Mouse (Mus musculus): Measurements from ENCODE around the gene Slc16a10. TPM values are rescaled to one million over a fixed set of nuclear protein-coding genes. Genes with fewer than 3 reads are reported as not detected.
"Not testable (repeated sequence)": the region's sequence is repeated elsewhere in the genome, so short reads cannot be mapped to it uniquely, and the experiment has no call there.

The Slc16a10 gene
- polyA plus RNA-seq, 1 experiment from 2014 or later: 17.2 TPM

GRCm38 (mm10) chr10:40008847-40009246 is 133.2 kb downstream of the Slc16a10 start:
- WGBS (ENCODE audit: insufficient replicate concordance): 70% methylated on average over 4 of the region's 4 CpGs
- H3K36me3 ChIP-seq (ENCODE audit: control insufficient read depth, insufficient read depth, low read length): not testable (repeated sequence)

GRCm38 (mm10) chr10:40007953-40008352 is 134.1 kb downstream of the Slc16a10 start:
- Histone ChIP-seq H3K9ac (ENCODE audit: low read depth, low read length) (no peak overlapping the region), H3K27me3 (ENCODE audit: control insufficient read depth, insufficient read depth, low read length) (no peaks in the 10 kb centered on the region), H3K9me3 (replicated peaks; ENCODE audit: control insufficient read depth, low read length) (no peaks in the 10 kb centered on the region), H3K27ac (ENCODE audit: low read depth, low read length) (no peak overlapping the region), H3K4me1 (ENCODE audit: control insufficient read depth, insufficient read depth, low read length) (no peaks in the 10 kb centered on the region), H3K36me3 (ENCODE audit: control insufficient read depth, insufficient read depth, low read length) (no peaks in the 10 kb centered on the region), H3K4me2 (no peak overlapping the region), H3K4me3 (ENCODE audit: low read depth, low read length) (no peak overlapping the region)
- no peak for ATAC-seq (replicated peaks; ENCODE audit: insufficient number of reproducible peaks, low FRiP score, low TSS enrichment)
- WGBS (ENCODE audit: insufficient replicate concordance): 78% methylated on average over 4 of the region's 4 CpGs

More at GRCm38 (mm10) chr10:40008847-40009246, 133.2 kb downstream of the Slc16a10 start:
- not testable (repeated sequence) for H3K27me3 ChIP-seq (ENCODE audit: control insufficient read depth, insufficient read depth, low read length); ATAC-seq (replicated peaks; ENCODE audit: insufficient number of reproducible peaks, low FRiP score, low TSS enrichment); H3K9ac ChIP-seq (ENCODE audit: low read depth, low read length); H3K9me3 ChIP-seq (replicated peaks; ENCODE audit: control insufficient read depth, low read length); H3K4me2 ChIP-seq; H3K4me3 ChIP-seq (ENCODE audit: low read depth, low read length); H3K27ac ChIP-seq (ENCODE audit: low read depth, low read length); H3K4me1 ChIP-seq (ENCODE audit: control insufficient read depth, insufficient read depth, low read length)

GRCm38 (mm10) chr10:40006963-40007362 is 135.1 kb downstream of the Slc16a10 start:
- H3K27me3 ChIP-seq (ENCODE audit: control insufficient read depth, insufficient read depth, low read length): no peaks in the 10 kb centered on the region
- no peak overlapping the region for H3K4me3 ChIP-seq (ENCODE audit: low read depth, low read length)
- 72% methylated on average over 10 of the region's 10 CpGs for WGBS (ENCODE audit: insufficient replicate concordance)
- H3K4me1 ChIP-seq (ENCODE audit: control insufficient read depth, insufficient read depth, low read length): no peaks in the 10 kb centered on the region
- no peak overlapping the region for H3K9ac ChIP-seq (ENCODE audit: low read depth, low read length)
- no peaks in the 10 kb centered on the region for H3K36me3 ChIP-seq (ENCODE audit: control insufficient read depth, insufficient read depth, low read length)
- ATAC-seq (replicated peaks; ENCODE audit: insufficient number of reproducible peaks, low FRiP score, low TSS enrichment): no peak
- H3K27ac ChIP-seq (ENCODE audit: low read depth, low read length): no peak overlapping the region
- H3K4me2 ChIP-seq: no peak overlapping the region
- H3K9me3 ChIP-seq (replicated peaks; ENCODE audit: control insufficient read depth, low read length): no peaks in the 10 kb centered on the region

GRCm38 (mm10) chr10:40000746-40001145 is 141.3 kb downstream of the Slc16a10 start:
- WGBS (ENCODE audit: insufficient replicate concordance): 69% methylated on average over 2 of the region's 2 CpGs
- Histone ChIP-seq H3K9ac (ENCODE audit: low read depth, low read length) (no peak overlapping the region), H3K9me3 (replicated peaks; ENCODE audit: control insufficient read depth, low read length) (no peaks in the 10 kb centered on the region), H3K36me3 (ENCODE audit: control insufficient read depth, insufficient read depth, low read length) (no peaks in the 10 kb centered on the region), H3K4me2 (no peak overlapping the region), H3K27me3 (ENCODE audit: control insufficient read depth, insufficient read depth, low read length) (no peaks in the 10 kb centered on the region), H3K4me3 (ENCODE audit: low read depth, low read length) (no peak overlapping the region), H3K27ac (ENCODE audit: low read depth, low read length) (no peak overlapping the region), H3K4me1 (ENCODE audit: control insufficient read depth, insufficient read depth, low read length) (no peaks in the 10 kb centered on the region)
- no peak for ATAC-seq (replicated peaks; ENCODE audit: insufficient number of reproducible peaks, low FRiP score, low TSS enrichment)

- no peaks in the 10 kb centered on the region for H3K4me1 ChIP-seq (ENCODE audit: control insufficient read depth, insufficient read depth, low read length)
- no peaks in the 10 kb centered on the region for H3K9me3 ChIP-seq (replicated peaks; ENCODE audit: control insufficient read depth, low read length)
- WGBS (ENCODE audit: insufficient replicate concordance): 31% methylated on average over 4 of the region's 4 CpGs
- no peaks in the 10 kb centered on the region for H3K27me3 ChIP-seq (ENCODE audit: control insufficient read depth, insufficient read depth, low read length)
- no peak overlapping the region for H3K4me2 ChIP-seq
- H3K27ac ChIP-seq (ENCODE audit: low read depth, low read length): no peak overlapping the region
- H3K9ac ChIP-seq (ENCODE audit: low read depth, low read length): no peak overlapping the region
- no peak overlapping the region for H3K4me3 ChIP-seq (ENCODE audit: low read depth, low read length)
- H3K36me3 ChIP-seq (ENCODE audit: control insufficient read depth, insufficient read depth, low read length): no peaks in the 10 kb centered on the region
- ATAC-seq (replicated peaks; ENCODE audit: insufficient number of reproducible peaks, low FRiP score, low TSS enrichment): no peak
Measured at GRCm38 (mm10) chr10:39991155-39991554, 150.9 kb downstream of the Slc16a10 start.

- no peak for ATAC-seq (replicated peaks; ENCODE audit: insufficient number of reproducible peaks, low FRiP score, low TSS enrichment)
- H3K9me3 ChIP-seq (replicated peaks; ENCODE audit: control insufficient read depth, low read length): no peaks in the 10 kb centered on the region
- H3K9ac ChIP-seq (ENCODE audit: low read depth, low read length): no peak within 1 kb of the TSS
- WGBS (ENCODE audit: insufficient replicate concordance): 85% methylated on average over 12 of the region's 12 CpGs
- no peaks in the 10 kb centered on the region for H3K36me3 ChIP-seq (ENCODE audit: control insufficient read depth, insufficient read depth, low read length)
- no peaks in the 10 kb centered on the region for H3K4me1 ChIP-seq (ENCODE audit: control insufficient read depth, insufficient read depth, low read length)
- H3K4me3 ChIP-seq (ENCODE audit: low read depth, low read length): no peak within 1 kb of the TSS
- no peak within 1 kb of the TSS for H3K27ac ChIP-seq (ENCODE audit: low read depth, low read length)
- H3K4me2 ChIP-seq: no peak within 1 kb of the TSS
- no peaks in the 10 kb centered on the region for H3K27me3 ChIP-seq (ENCODE audit: control insufficient read depth, insufficient read depth, low read length)
Measured at GRCm38 (mm10) chr10:39986466-39986865, 155.6 kb downstream of the Slc16a10 start, which contains the start of gene Mfsd4b5. Gene Mfsd4b5, minus strand, starts transcription at chr10:39986646.

Other genes with a start within 250 kb of the Slc16a10 start
- 4.3 and 5.5 TPM in 2 replicates for gene Mfsd4b4, start 243.0 kb downstream of the Slc16a10 start, polyA plus RNA-seq (2014; fragmentation: Nextera tagmentation; extraction: Ambion mirVana)
- not detected in 2 replicates for gene Mfsd4b2, start 215.3 kb downstream of the Slc16a10 start, polyA plus RNA-seq (2014; fragmentation: Nextera tagmentation; extraction: Ambion mirVana)
- gene Mfsd4b3, start 182.1 kb downstream of the Slc16a10 start, polyA plus RNA-seq (2014; fragmentation: Nextera tagmentation; extraction: Ambion mirVana): 0.31 and 0.94 TPM in 2 replicates
- 0.07 TPM in 1 of 2 replicates, not detected in the other for gene Mfsd4b5, start 155.6 kb downstream of the Slc16a10 start, polyA plus RNA-seq (2014; fragmentation: Nextera tagmentation; extraction: Ambion mirVana)
- gene Mfsd4b1, start 117.0 kb downstream of the Slc16a10 start, polyA plus RNA-seq (2014; fragmentation: Nextera tagmentation; extraction: Ambion mirVana): 0.11 and 0.32 TPM in 2 replicates
- 44.1 and 54.0 TPM in 2 replicates for gene Rpf2, start 104.8 kb upstream of the Slc16a10 start, polyA plus RNA-seq (2014; fragmentation: Nextera tagmentation; extraction: Ambion mirVana)
- 91.9 and 105 TPM in 2 replicates for gene Gtf3c6, start 115.8 kb upstream of the Slc16a10 start, polyA plus RNA-seq (2014; fragmentation: Nextera tagmentation; extraction: Ambion mirVana)
- 64.6 and 68.3 TPM in 2 replicates for gene Amd1, start 159.9 kb upstream of the Slc16a10 start, polyA plus RNA-seq (2014; fragmentation: Nextera tagmentation; extraction: Ambion mirVana)
- 6.4 and 8.1 TPM in 2 replicates for gene Cdk19, start 197.3 kb upstream of the Slc16a10 start, polyA plus RNA-seq (2014; fragmentation: Nextera tagmentation; extraction: Ambion mirVana)

Measured in heart, embryonic 11.5 days (tissue).